Mouse (Mus musculus): ENCODE results near the gene Cmip.

DNA sequence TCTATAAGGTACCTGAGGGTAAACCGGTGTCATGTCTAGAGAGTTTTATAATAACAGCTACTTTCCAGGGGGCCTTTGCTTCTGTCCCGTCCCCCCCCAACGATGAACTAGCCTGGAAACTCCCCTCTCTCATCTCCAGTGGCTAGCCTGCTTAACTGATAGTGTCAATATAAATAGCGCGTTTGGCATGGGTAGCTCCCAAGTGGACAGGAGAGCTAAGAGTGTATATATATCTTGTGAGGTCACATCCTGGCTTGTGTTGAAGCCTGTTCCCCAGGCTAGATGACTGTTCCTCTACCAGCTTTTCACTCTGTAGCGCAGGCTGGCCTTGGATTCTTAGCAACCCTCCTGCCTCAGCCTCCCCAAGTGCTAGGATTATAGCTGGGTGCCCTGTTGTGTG, 244.5 kb downstream of the Cmip start:
- TF ChIP-seq CTCF (IDR thresholded peaks at IDR 0.05; ENCODE audit: borderline replicate concordance, insufficient read depth, low read length) (no peak), POLR2A (IDR thresholded peaks at IDR 0.05; ENCODE audit: low read depth, low read length) (no peak)
